Mouse (Mus musculus) liver, embryonic 11.5 days (tissue): ENCODE results near the gene 4930507D05Rik. TPM values are rescaled to one million over a fixed set of nuclear protein-coding genes. Genes with fewer than 3 reads are reported as not detected.

Experiments used
- ATAC-seq: fragments of 200-750 bp; cut with Nextera tagmentation; replicated peaks from 2 replicates; pipeline ENCODE4 v1.8.0; 2017; ENCODE audit warnings: moderate number of reproducible peaks, mild to moderate bottlenecking, moderate TSS enrichment, moderate library complexity; ENCODE audit not compliant: low FRiP score
- DNase-seq: peaks from one replicate; pipeline ENCODE4 v3.0.0-alpha.2; 2017; ENCODE audit warnings: low spot score
- H3K27ac ChIP-seq: fragments of 300-500 bp; sonication (generic); 2 replicates; pipeline ENCODE4 v1.5.1; 2014; ENCODE audit warnings: mild to moderate bottlenecking, low read depth, low read length, control low read depth
- H3K27me3 ChIP-seq: fragments of 300-500 bp; sonication (generic); replicated peaks from 2 replicates; pipeline ENCODE4 v1.6.1; 2014; ENCODE audit warnings: low read length, mixed read lengths; ENCODE audit not compliant: control insufficient read depth, insufficient read depth
- H3K36me3 ChIP-seq: fragments of 300-500 bp; sonication (generic); 2 replicates; pipeline ENCODE4 v1.6.1; 2014; ENCODE audit warnings: mild to moderate bottlenecking, low read length, moderate library complexity, mixed read lengths; ENCODE audit not compliant: control insufficient read depth, insufficient read depth
- H3K4me1 ChIP-seq: fragments of 300-500 bp; sonication (generic); replicated peaks from 2 replicates; pipeline ENCODE4 v1.6.1; 2014; ENCODE audit warnings: low read length, mixed read lengths; ENCODE audit not compliant: control insufficient read depth, insufficient read depth
- H3K4me2 ChIP-seq: fragments of 300-500 bp; sonication (generic); 2 replicates; pipeline ENCODE4 v1.6.1; 2014; ENCODE audit warnings: mild to moderate bottlenecking, control low read depth, moderate library complexity
- H3K4me3 ChIP-seq: fragments of 300-500 bp; sonication (generic); 2 replicates; pipeline ENCODE4 v1.5.1; 2014; ENCODE audit warnings: low read depth, low read length, control low read depth
- H3K9ac ChIP-seq: fragments of 300-500 bp; sonication (generic); 2 replicates; pipeline ENCODE4 v1.6.1; 2014; ENCODE audit warnings: low read depth, low read length, control low read depth
- H3K9me3 ChIP-seq: fragments of 300-500 bp; sonication (generic); 2 replicates; pipeline ENCODE4 v1.6.1; 2016; ENCODE audit warnings: low read length, inconsistent platforms, mixed read lengths; ENCODE audit not compliant: control insufficient read depth
- WGBS: fragments of 180-500 bp; shearing (Covaris S2); extraction: QIAGEN DNeasy Blood & Tissue Kit; methylation state at CpG from one replicate; pipeline ENCODE4 v1.1.7; 2014; 5-methylcytosine and 5-hydroxymethylcytosine counted together
- polyA plus RNA-seq: library from polyadenylated mRNA; unstranded; fragments of >200 nt; fragmentation: Nextera tagmentation; extraction: Ambion mirVana; gene quantifications from 2 replicates; pipeline ENCODE4 v1.2.1, GENCODE M21; 2014

4930507D05Rik gene
- polyA plus RNA-seq: 0.27 and 0.63 TPM in 2 replicates

DNA sequence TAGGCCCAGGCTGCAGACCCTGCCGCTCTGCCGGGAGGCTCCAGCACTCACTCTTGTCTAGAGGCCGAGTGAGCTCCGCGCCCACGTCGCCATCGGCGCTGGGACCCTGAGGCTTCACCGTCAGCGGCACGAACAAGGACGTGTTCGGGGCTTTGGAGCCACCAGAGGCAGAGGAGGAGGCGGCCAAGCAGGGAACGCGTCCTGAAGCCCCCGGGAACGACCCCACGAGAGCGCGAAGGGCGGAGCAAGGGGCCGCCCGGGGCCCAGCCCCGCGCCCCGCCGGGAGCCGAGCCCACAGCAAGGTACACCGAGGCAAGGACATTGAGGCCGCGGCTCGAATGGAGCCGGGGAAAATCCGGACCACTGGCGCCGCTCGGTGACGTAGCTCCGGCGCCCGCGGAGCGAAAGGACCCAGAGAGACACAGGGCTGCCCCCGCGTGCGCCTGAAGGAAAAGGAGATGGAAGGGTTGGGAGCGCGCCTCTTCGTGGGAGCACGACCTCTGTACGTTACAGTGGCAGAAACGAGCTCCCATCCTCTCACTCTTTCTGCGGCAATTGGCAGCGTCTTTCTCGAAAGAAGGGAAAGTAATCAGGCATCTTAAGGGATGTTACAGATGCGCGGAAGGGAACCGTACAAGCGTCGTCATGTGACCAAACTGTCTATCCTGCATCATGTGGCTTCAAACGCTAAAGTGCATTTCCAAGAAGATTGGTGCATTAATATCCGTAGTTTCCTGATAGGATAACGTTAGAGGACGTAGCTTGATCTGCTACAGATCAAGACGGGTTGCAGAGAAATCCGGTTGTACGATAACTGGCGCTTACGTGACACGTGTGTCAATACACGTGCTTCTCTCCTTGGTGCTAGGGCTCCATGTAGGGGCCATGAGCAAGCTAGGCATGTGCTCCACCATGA lies at the start of gene 4930507D05Rik, which contains the start of gene Supv3l1:
Gene 4930507D05Rik, plus strand, starts transcription at position 126 of the 916 bp plus-strand sequence.
Gene Supv3l1, minus strand, starts transcription at position 375 of the 916 bp plus-strand sequence.
- under 1% methylated on average over 73 of the region's 73 CpGs for WGBS
- peak within 1 kb of the TSS; percentile 99 for H3K4me3 ChIP-seq
- H3K4me2 ChIP-seq: peak within 1 kb of the TSS; percentile 78
- peak within 1 kb of the TSS; percentile 82 for H3K27ac ChIP-seq
- H3K36me3 ChIP-seq: peaks cover 14% of the 10 kb centered on the region
- H3K9ac ChIP-seq: peak within 1 kb of the TSS; percentile 98
- DNase-seq (peak; percentile 94), ATAC-seq (peak; percentile 86)
- no peaks in the 10 kb centered on the region for H3K9me3 ChIP-seq
- H3K4me1 ChIP-seq: peaks cover 10% of the 10 kb centered on the region; the same call in 1 of the 2 replicates
- H3K27me3 ChIP-seq: no peaks in the 10 kb centered on the region

DNA sequence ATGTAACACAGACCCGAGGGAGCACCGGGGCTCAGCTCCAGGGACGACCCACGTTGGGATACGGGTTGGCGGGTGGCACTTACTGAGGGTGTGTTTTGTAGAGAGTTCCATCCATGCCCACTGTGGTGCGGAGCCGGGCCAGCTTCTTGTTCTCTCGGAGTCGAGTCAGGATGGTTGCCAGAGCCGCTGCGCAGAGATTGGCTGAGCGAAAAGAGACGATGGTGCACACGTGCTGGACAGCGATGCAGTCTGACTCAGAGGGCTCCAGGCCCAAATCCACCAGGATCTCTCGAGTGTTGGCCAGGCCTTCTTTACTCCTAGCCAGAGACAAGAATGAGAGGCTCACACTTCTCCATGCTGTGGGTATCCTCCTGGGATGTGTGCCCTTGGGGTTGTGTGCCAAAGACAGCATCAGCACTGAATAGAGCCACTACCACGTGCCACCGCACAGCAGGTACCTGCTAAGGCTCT lies 47.6 kb upstream of the 4930507D05Rik start:
- Histone ChIP-seq H3K4me2 (no peak overlapping the region), H3K27ac (no peak overlapping the region), H3K9ac (no peak overlapping the region), H3K4me1 (no peaks in the 10 kb centered on the region), H3K36me3 (no peaks in the 10 kb centered on the region), H3K27me3 (0 out of 2 replicates have a peak, but pooled peaks cover 3% of the 10 kb centered on the region), H3K4me3 (no peak overlapping the region), H3K9me3 (no peaks in the 10 kb centered on the region)
- DNase-seq: no peak
- WGBS: 82% methylated on average over 19 of the region's 19 CpGs
- ATAC-seq: no peak

DNA sequence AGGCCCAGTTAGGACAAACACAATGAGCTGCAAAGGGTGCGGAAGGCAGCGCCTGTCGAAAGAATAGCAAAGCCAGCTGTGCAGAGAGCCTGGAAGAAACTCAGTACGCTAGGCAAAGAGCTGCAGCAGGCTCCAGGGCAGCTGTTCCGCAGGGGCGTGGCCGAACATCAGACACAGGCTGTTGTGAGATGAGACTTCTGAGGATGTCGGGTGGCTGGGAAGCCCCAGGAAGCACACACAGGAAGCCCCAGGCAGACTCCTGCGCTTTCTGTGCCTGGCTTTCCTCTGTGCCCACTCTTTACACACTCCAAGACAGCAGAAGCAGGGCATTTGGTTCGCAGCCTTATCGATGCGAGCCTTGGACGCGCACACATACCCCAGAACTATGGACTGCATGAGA lies 44.4 kb upstream of the 4930507D05Rik start:
- WGBS: 56% methylated on average over 14 of the region's 14 CpGs
- H3K4me3 ChIP-seq: no peak overlapping the region
- ATAC-seq: no peak

DNA sequence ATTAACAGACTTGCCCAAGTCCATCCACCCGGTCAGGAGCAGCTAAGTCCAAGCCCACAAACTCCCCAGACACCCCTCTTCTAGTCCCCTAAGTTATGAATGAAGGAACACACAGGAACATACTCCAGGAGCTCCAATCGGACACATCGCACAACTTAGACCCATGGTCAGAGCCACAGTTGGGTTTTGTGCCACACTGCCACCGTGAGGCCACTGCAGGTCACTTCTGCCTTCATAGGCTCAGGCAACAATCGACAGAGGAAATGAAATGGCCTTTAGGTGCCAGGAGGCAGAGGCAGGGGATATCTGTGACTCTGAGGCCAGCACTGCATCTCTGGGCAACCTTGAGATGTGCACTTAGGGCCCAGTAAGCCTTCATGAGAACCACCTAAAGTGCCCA lies 38.3 kb upstream of the 4930507D05Rik start:
- 17% methylated on average over 5 of the region's 5 CpGs for WGBS
- H3K4me3 ChIP-seq: no peak overlapping the region
- no peaks in the 10 kb centered on the region for H3K36me3 ChIP-seq
- H3K27ac ChIP-seq: no peak overlapping the region
- H3K9me3 ChIP-seq: no peaks in the 10 kb centered on the region
- peaks cover 12% of the 10 kb centered on the region for H3K4me1 ChIP-seq
- H3K4me2 ChIP-seq: no peak overlapping the region
- no peak overlapping the region for H3K9ac ChIP-seq
- ATAC-seq: peak; percentile 39; the same call in 1 of the 2 replicates
- DNase-seq: peak; percentile 54
- H3K27me3 ChIP-seq: peaks cover 7% of the 10 kb centered on the region; the same call in 1 of the 2 replicates

More for the DNA sequence above, 44.4 kb upstream of the 4930507D05Rik start:
- Histone ChIP-seq H3K36me3 (no peaks in the 10 kb centered on the region), H3K4me1 (no peaks in the 10 kb centered on the region), H3K9me3 (no peaks in the 10 kb centered on the region), H3K4me2 (peak overlapping the region; percentile 23; the same call in 1 of the 2 replicates), H3K9ac (no peak overlapping the region), H3K27me3 (peaks cover 10% of the 10 kb centered on the region; the same call in 1 of the 2 replicates), H3K27ac (no peak overlapping the region)
- DNase-seq: no peak

DNA sequence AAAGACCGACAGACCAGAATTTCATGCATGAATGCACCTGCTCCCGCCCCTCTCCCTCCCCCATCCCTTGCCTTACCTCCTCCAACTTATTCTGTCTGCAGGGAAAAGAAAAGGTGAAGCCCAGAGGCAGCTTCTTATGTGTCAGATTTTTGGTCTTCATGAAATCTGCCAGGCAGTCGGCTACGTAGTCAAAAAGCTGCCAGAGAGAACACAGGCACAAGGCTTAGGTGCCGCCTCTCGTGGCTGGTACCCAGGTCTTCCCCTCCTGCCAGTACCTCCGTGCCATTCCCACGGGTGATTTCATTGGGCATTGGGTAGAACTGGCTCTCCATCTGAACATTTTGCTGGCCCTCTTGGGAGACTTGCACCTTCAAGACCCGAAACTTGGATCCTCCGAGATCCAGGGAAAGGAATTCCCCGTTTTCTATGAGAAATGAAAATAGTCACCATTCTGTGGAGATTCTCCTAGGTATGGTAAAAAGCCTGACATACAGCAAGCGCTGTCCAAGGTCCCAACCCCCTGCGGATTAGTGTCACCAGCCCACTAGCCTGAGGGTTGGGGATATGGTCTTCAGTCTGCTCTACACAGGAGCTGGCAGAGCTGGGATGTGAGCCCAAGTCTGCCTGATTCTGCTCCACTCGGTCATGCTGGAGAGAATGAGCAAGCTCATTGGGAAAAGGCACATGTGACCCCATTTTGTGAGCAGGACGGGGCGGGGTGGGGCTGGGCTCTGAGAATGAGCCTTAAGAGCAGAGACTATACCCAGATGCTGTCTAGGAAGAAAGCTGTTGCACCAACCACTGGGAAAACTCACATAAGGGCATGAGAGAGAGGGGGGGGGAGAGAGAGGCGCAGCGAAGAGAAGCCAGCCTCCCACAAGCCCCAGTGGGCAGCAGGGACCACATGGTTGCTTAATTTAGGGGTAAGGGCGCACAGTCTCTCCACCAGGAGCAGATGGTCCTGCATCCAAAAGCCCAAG lies 37.6 kb upstream of the 4930507D05Rik start:
- WGBS: 65% methylated on average over 19 of the region's 19 CpGs
- Histone ChIP-seq H3K4me2 (no peak overlapping the region), H3K36me3 (no peaks in the 10 kb centered on the region), H3K4me1 (peaks cover 12% of the 10 kb centered on the region), H3K4me3 (no peak overlapping the region), H3K9me3 (no peaks in the 10 kb centered on the region), H3K27ac (no peak overlapping the region), H3K27me3 (peaks cover 7% of the 10 kb centered on the region; the same call in 1 of the 2 replicates), H3K9ac (no peak overlapping the region)
- ATAC-seq (no peak), DNase-seq (no peak)

DNA sequence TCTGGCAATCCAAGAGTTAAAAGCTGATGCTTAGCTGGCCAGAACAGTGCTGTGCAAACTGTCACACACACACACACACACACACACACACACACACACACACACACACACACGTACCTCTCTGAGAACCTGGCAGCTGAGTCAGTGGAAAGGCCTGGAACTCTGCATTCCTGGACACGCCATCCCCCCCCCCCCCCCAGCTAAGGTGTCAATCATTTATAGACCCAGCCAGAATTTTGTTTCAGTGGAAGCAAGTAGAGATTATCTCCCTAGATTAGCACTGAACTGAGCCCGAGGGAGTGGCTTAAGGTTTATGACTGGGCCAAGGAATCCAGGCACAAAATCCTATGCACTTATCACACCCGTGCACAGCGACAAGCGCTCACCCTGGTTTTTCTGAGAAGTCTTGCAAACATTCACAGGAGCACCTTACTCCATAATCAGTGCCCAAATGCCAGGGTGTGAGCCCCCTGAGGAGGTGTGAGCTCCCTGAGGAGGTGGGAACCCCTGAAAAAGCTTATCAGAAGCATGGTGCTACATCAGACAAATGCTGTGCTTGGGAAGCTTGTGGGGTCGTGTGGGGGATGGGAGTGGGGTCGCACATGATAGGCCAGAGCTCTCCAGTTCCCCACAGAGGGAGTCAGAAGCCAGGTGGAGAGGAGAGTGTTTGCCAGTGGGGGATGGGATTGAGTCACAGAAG lies 36.2 kb upstream of the 4930507D05Rik start:
- Histone ChIP-seq H3K4me1 (peaks cover 12% of the 10 kb centered on the region), H3K27ac (0 out of 2 replicates have a peak overlapping the region, but pooled peaks have one; percentile 6)
- WGBS: 6% methylated on average over 8 of the region's 8 CpGs

DNA sequence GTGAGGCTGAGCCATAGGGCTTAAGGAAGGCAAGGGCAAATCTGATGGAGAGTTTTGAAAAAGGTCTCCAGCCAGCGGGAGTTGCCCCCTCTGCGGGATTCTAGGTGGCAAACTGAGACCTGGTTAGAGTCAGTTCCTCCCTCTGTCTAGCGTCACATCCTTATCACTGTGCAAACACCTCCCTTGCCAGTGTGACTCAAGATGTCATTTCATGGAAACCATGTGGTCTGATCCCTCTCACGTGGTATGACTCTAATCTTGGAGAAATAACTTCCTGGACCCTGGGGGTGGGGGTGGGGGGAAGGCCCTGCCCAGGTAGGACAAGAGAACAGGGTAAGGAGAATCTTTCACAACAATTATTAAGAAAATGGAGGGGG lies 35.7 kb upstream of the 4930507D05Rik start:
- 7% methylated on average over 4 of the region's 4 CpGs for WGBS
- ATAC-seq (peak; percentile 44; the same call in 1 of the 2 replicates), DNase-seq (no peak)
- Histone ChIP-seq H3K27ac (0 out of 2 replicates have a peak overlapping the region, but pooled peaks have one; percentile 6), H3K27me3 (0 out of 2 replicates have a peak, but pooled peaks cover 2% of the 10 kb centered on the region), H3K9ac (no peak overlapping the region), H3K36me3 (no peaks in the 10 kb centered on the region), H3K4me3 (no peak overlapping the region), H3K4me1 (peaks cover 12% of the 10 kb centered on the region), H3K4me2 (0 out of 2 replicates have a peak overlapping the region, but pooled peaks have one; percentile 5), H3K9me3 (no peaks in the 10 kb centered on the region)

More for the DNA sequence above, 36.2 kb upstream of the 4930507D05Rik start:
- DNase-seq: no peak
- H3K4me3 ChIP-seq: no peak overlapping the region
- H3K9ac ChIP-seq: no peak overlapping the region
- peak; percentile 44 for ATAC-seq
- H3K27me3 ChIP-seq: 0 out of 2 replicates have a peak, but pooled peaks cover 2% of the 10 kb centered on the region
- H3K4me2 ChIP-seq: 0 out of 2 replicates have a peak overlapping the region, but pooled peaks have one; percentile 5
- H3K36me3 ChIP-seq: no peaks in the 10 kb centered on the region
- H3K9me3 ChIP-seq: no peaks in the 10 kb centered on the region
